Mouse (Mus musculus) liver, embryonic 11.5 days (tissue): ENCODE measurements around the gene Cwc22. TPM values are rescaled to one million over a fixed set of nuclear protein-coding genes. Genes with fewer than 3 reads are reported as not detected.

ENCODE experiments used
- ATAC-seq: fragments of 200-750 bp; cut with Nextera tagmentation; replicated peaks from 2 replicates; pipeline ENCODE4 v1.8.0; 2017; ENCODE audit warnings: moderate number of reproducible peaks, mild to moderate bottlenecking, moderate TSS enrichment, moderate library complexity; ENCODE audit not compliant: low FRiP score
- DNase-seq: peaks from one replicate; pipeline ENCODE4 v3.0.0-alpha.2; 2017; ENCODE audit warnings: low spot score
- H3K27ac ChIP-seq: fragments of 300-500 bp; sonication (generic); 2 replicates; pipeline ENCODE4 v1.5.1; 2014; ENCODE audit warnings: mild to moderate bottlenecking, low read depth, low read length, control low read depth
- H3K27me3 ChIP-seq: fragments of 300-500 bp; sonication (generic); replicated peaks from 2 replicates; pipeline ENCODE4 v1.6.1; 2014; ENCODE audit warnings: low read length, mixed read lengths; ENCODE audit not compliant: control insufficient read depth, insufficient read depth
- H3K36me3 ChIP-seq: fragments of 300-500 bp; sonication (generic); 2 replicates; pipeline ENCODE4 v1.6.1; 2014; ENCODE audit warnings: mild to moderate bottlenecking, low read length, moderate library complexity, mixed read lengths; ENCODE audit not compliant: control insufficient read depth, insufficient read depth
- H3K4me1 ChIP-seq: fragments of 300-500 bp; sonication (generic); replicated peaks from 2 replicates; pipeline ENCODE4 v1.6.1; 2014; ENCODE audit warnings: low read length, mixed read lengths; ENCODE audit not compliant: control insufficient read depth, insufficient read depth
- H3K4me2 ChIP-seq: fragments of 300-500 bp; sonication (generic); 2 replicates; pipeline ENCODE4 v1.6.1; 2014; ENCODE audit warnings: mild to moderate bottlenecking, control low read depth, moderate library complexity
- H3K4me3 ChIP-seq: fragments of 300-500 bp; sonication (generic); 2 replicates; pipeline ENCODE4 v1.5.1; 2014; ENCODE audit warnings: low read depth, low read length, control low read depth
- H3K9ac ChIP-seq: fragments of 300-500 bp; sonication (generic); 2 replicates; pipeline ENCODE4 v1.6.1; 2014; ENCODE audit warnings: low read depth, low read length, control low read depth
- H3K9me3 ChIP-seq: fragments of 300-500 bp; sonication (generic); 2 replicates; pipeline ENCODE4 v1.6.1; 2016; ENCODE audit warnings: low read length, inconsistent platforms, mixed read lengths; ENCODE audit not compliant: control insufficient read depth
- WGBS: fragments of 180-500 bp; shearing (Covaris S2); extraction: QIAGEN DNeasy Blood & Tissue Kit; methylation state at CpG from one replicate; pipeline ENCODE4 v1.1.7; 2014; 5-methylcytosine and 5-hydroxymethylcytosine counted together
- polyA plus RNA-seq: library from polyadenylated mRNA; unstranded; fragments of >200 nt; fragmentation: Nextera tagmentation; extraction: Ambion mirVana; gene quantifications from 2 replicates; pipeline ENCODE4 v1.2.1, GENCODE M21; 2014

Gene Cwc22
- polyA plus RNA-seq, 1 experiment from 2014 or later: 35.1 TPM

GRCm38 (mm10) chr2:77903979-77904378 is 42.2 kb downstream of the Cwc22 start:
- DNase-seq (no peak), ATAC-seq (no peak)
- no peaks in the 10 kb centered on the region for H3K9me3 ChIP-seq
- no peaks in the 10 kb centered on the region for H3K27me3 ChIP-seq
- no peak overlapping the region for H3K4me3 ChIP-seq
- no peak overlapping the region for H3K9ac ChIP-seq
- H3K4me2 ChIP-seq: no peak overlapping the region
- H3K36me3 ChIP-seq: peaks cover 23% of the 10 kb centered on the region
- WGBS: 93% methylated on average over 9 of the region's 9 CpGs
- no peak overlapping the region for H3K27ac ChIP-seq
- H3K4me1 ChIP-seq: no peaks in the 10 kb centered on the region

- DNase-seq (no peak), ATAC-seq (no peak)
- 92% methylated on average over 3 of the region's 3 CpGs for WGBS
- H3K4me1 ChIP-seq: no peaks in the 10 kb centered on the region
- no peaks in the 10 kb centered on the region for H3K9me3 ChIP-seq
- no peak overlapping the region for H3K9ac ChIP-seq
- no peak overlapping the region for H3K27ac ChIP-seq
- no peak overlapping the region for H3K4me2 ChIP-seq
- peaks cover 26% of the 10 kb centered on the region for H3K36me3 ChIP-seq
- H3K4me3 ChIP-seq: no peak overlapping the region
- no peaks in the 10 kb centered on the region for H3K27me3 ChIP-seq
Observed at GRCm38 (mm10) chr2:77903098-77903497, 43.1 kb downstream of the Cwc22 start.

- Histone ChIP-seq H3K36me3 (peaks cover 23% of the 10 kb centered on the region), H3K27ac (no peak overlapping the region), H3K4me3 (no peak overlapping the region), H3K4me2 (no peak overlapping the region), H3K9ac (no peak overlapping the region), H3K9me3 (no peaks in the 10 kb centered on the region), H3K4me1 (no peaks in the 10 kb centered on the region), H3K27me3 (no peaks in the 10 kb centered on the region)
- 91% methylated on average over 5 of the region's 5 CpGs for WGBS
- DNase-seq (no peak), ATAC-seq (no peak)
Observed at GRCm38 (mm10) chr2:77901269-77901668, 44.9 kb downstream of the Cwc22 start.

GRCm38 (mm10) chr2:77900741-77901140 is 45.4 kb downstream of the Cwc22 start:
- Histone ChIP-seq H3K9ac (no peak overlapping the region), H3K27me3 (no peaks in the 10 kb centered on the region), H3K4me1 (no peaks in the 10 kb centered on the region), H3K9me3 (no peaks in the 10 kb centered on the region), H3K4me3 (no peak overlapping the region), H3K4me2 (no peak overlapping the region), H3K36me3 (peaks cover 23% of the 10 kb centered on the region), H3K27ac (no peak overlapping the region)
- DNase-seq (no peak), ATAC-seq (no peak)
- 93% methylated on average over 5 of the region's 5 CpGs for WGBS

- Histone ChIP-seq H3K27me3 (no peaks in the 10 kb centered on the region), H3K4me2 (no peak overlapping the region), H3K36me3 (peaks cover 21% of the 10 kb centered on the region), H3K9me3 (no peaks in the 10 kb centered on the region), H3K4me1 (no peaks in the 10 kb centered on the region), H3K9ac (no peak overlapping the region), H3K4me3 (no peak overlapping the region), H3K27ac (no peak overlapping the region)
- ATAC-seq (no peak), DNase-seq (no peak)
- WGBS: 87% methylated on average over 2 of the region's 2 CpGs
Observed at GRCm38 (mm10) chr2:77900111-77900510, 46.1 kb downstream of the Cwc22 start.

GRCm38 (mm10) chr2:77898436-77898835 is 47.7 kb downstream of the Cwc22 start:
- Histone ChIP-seq H3K4me3 (no peak overlapping the region), H3K9me3 (no peaks in the 10 kb centered on the region), H3K4me1 (no peaks in the 10 kb centered on the region), H3K4me2 (no peak overlapping the region), H3K27ac (no peak overlapping the region), H3K9ac (no peak overlapping the region), H3K36me3 (peaks cover 22% of the 10 kb centered on the region), H3K27me3 (no peaks in the 10 kb centered on the region)
- WGBS: 99% methylated on average over 2 of the region's 2 CpGs
- ATAC-seq (no peak), DNase-seq (no peak)

- H3K27me3 ChIP-seq: no peaks in the 10 kb centered on the region
- ATAC-seq: no peak
- DNase-seq: no peak
- H3K4me2 ChIP-seq: no peak overlapping the region
- peaks cover 18% of the 10 kb centered on the region for H3K36me3 ChIP-seq
- WGBS: 87% methylated on average over 5 of the region's 5 CpGs
- no peaks in the 10 kb centered on the region for H3K9me3 ChIP-seq
- H3K4me3 ChIP-seq: no peak overlapping the region
- H3K4me1 ChIP-seq: no peaks in the 10 kb centered on the region
- no peak overlapping the region for H3K27ac ChIP-seq
- no peak overlapping the region for H3K9ac ChIP-seq
Observed at GRCm38 (mm10) chr2:77897988-77898387, 48.2 kb downstream of the Cwc22 start.

- Histone ChIP-seq H3K9me3 (no peaks in the 10 kb centered on the region), H3K4me1 (no peaks in the 10 kb centered on the region), H3K4me3 (no peak overlapping the region), H3K36me3 (peaks cover 17% of the 10 kb centered on the region; the same call in 1 of the 2 replicates), H3K9ac (no peak overlapping the region), H3K4me2 (no peak overlapping the region), H3K27me3 (no peaks in the 10 kb centered on the region), H3K27ac (no peak overlapping the region)
- DNase-seq (no peak), ATAC-seq (no peak)
- WGBS: 90% methylated on average over 3 of the region's 3 CpGs
Observed at GRCm38 (mm10) chr2:77897558-77897899, 48.6 kb downstream of the Cwc22 start.

GRCm38 (mm10) chr2:77896843-77897557 is 49.2 kb downstream of the Cwc22 start:
- ATAC-seq (no peak), DNase-seq (no peak)
- Histone ChIP-seq H3K4me2 (no peak overlapping the region), H3K4me3 (no peak overlapping the region), H3K9me3 (no peaks in the 10 kb centered on the region), H3K9ac (no peak overlapping the region), H3K27me3 (no peaks in the 10 kb centered on the region), H3K36me3 (peaks cover 17% of the 10 kb centered on the region; the same call in 1 of the 2 replicates), H3K4me1 (no peaks in the 10 kb centered on the region), H3K27ac (no peak overlapping the region)
- WGBS: 91% methylated on average over 12 of the region's 12 CpGs
